Mouse (Mus musculus) midbrain, embryonic 11.5 days (tissue): ENCODE data around the gene Gm45062. TPM values are rescaled to one million over a fixed set of nuclear protein-coding genes. Genes with fewer than 3 reads are reported as not detected.

Experiments used
- ATAC-seq: fragments of 200-750 bp; cut with Nextera tagmentation; 2 replicates; pipeline ENCODE4 v1.8.0; 2017; ENCODE audit warnings: moderate TSS enrichment, moderate library complexity; ENCODE audit not compliant: low FRiP score
- DNase-seq: peaks from one replicate; pipeline ENCODE4 v3.0.0; 2015; ENCODE audit warnings: low spot score; ENCODE audit errors: missing footprints
- H3K27ac ChIP-seq: fragments of 300-500 bp; sonication (generic); 2 replicates; pipeline ENCODE4 v1.5.1; 2014; ENCODE audit warnings: low read depth, low read length
- H3K27me3 ChIP-seq: fragments of 300-500 bp; sonication (generic); 2 replicates; pipeline ENCODE4 v1.6.1; 2014; ENCODE audit warnings: mild to moderate bottlenecking, low read length, moderate library complexity, mixed read lengths; ENCODE audit not compliant: control insufficient read depth, insufficient read depth
- H3K36me3 ChIP-seq: fragments of 300-500 bp; sonication (generic); 2 replicates; pipeline ENCODE4 v1.6.1; 2014; ENCODE audit warnings: mild to moderate bottlenecking, low read length, moderate library complexity, mixed read lengths; ENCODE audit not compliant: control insufficient read depth, insufficient read depth
- H3K4me1 ChIP-seq: fragments of 300-500 bp; sonication (generic); 2 replicates; pipeline ENCODE4 v1.6.1; 2014; ENCODE audit warnings: low read length; ENCODE audit not compliant: control insufficient read depth, insufficient read depth
- H3K4me2 ChIP-seq: fragments of 300-500 bp; sonication (generic); 2 replicates; pipeline ENCODE4 v1.6.1; 2014; ENCODE audit warnings: mild to moderate bottlenecking, moderate library complexity
- H3K4me3 ChIP-seq: fragments of 300-500 bp; sonication (generic); 2 replicates; pipeline ENCODE4 v1.5.1; 2014; ENCODE audit warnings: low read depth, low read length
- H3K9ac ChIP-seq: fragments of 300-500 bp; sonication (generic); 2 replicates; pipeline ENCODE4 v1.6.1; 2014; ENCODE audit warnings: low read length
- H3K9me3 ChIP-seq: fragments of 300-500 bp; sonication (generic); 2 replicates; pipeline ENCODE4 v1.6.1; 2016; ENCODE audit warnings: low read length; ENCODE audit not compliant: control insufficient read depth
- WGBS: fragments of 180-500 bp; shearing (Covaris S2); extraction: QIAGEN DNeasy Blood & Tissue Kit; methylation state at CpG from one replicate; pipeline ENCODE4 v1.1.7; 2014; 5-methylcytosine and 5-hydroxymethylcytosine counted together
- polyA plus RNA-seq: library from polyadenylated mRNA; unstranded; fragments of >200 nt; fragmentation: Nextera tagmentation; extraction: Ambion mirVana; gene quantifications from 2 replicates; pipeline ENCODE4 v1.2.1, GENCODE M21; 2014

Gene Gm45062
- polyA plus RNA-seq, 1 experiment from 2014 or later = 15.6 TPM

DNA sequence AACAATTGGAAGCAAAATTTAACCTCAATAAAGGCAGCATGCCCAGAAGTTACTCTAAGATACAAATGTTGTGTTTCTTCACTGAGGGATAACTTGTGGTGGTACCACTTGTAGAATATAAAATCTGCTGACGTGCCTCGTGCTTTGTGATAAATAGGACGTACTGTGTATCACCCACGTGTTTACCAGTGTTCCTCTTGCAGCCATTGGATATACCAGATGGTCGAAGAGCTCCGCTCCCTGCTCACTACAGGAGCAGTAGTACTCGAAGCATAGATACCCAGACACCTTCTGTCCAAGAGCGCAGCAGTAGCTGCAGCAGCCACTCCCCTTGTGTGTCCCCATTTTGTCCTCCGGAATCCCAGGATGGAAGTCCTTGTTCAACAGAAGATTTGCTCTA, 323.1 kb downstream of the Gm45062 start:
- no peak for ATAC-seq
- 92% methylated on average over 9 of the region's 9 CpGs for WGBS

DNA sequence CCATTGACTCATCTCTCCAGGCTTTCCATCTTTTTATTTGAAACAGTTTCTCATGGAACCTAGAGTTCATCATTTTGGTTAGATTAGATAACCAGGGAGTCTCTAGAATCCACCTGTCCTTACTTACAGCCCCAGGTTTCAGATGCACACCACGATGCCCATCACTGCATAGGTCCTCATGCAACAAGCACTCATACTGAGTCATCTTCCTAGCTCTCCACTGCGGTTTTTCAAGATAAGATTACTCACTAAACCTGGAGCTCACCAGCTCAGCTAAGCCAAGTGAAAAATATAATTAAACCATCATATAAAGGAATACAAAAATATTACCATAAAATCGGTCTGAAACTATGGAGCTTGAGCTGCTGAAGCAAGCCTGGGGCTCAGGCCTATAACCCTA, 324.6 kb downstream of the Gm45062 start:
- 89% methylated on average over 3 of the region's 3 CpGs for WGBS
- Histone ChIP-seq H3K4me1 (no peaks in the 10 kb centered on the region), H3K9me3 (no peaks in the 10 kb centered on the region), H3K36me3 (no peaks in the 10 kb centered on the region), H3K4me2 (no peak overlapping the region), H3K9ac (no peak overlapping the region), H3K27me3 (no peaks in the 10 kb centered on the region), H3K4me3 (no peak overlapping the region), H3K27ac (no peak overlapping the region)
- ATAC-seq (no peak), DNase-seq (no peak)

More for the DNA sequence above, 323.1 kb downstream of the Gm45062 start:
- Histone ChIP-seq H3K27me3 (no peaks in the 10 kb centered on the region), H3K27ac (no peak overlapping the region), H3K9ac (no peak overlapping the region), H3K4me1 (no peaks in the 10 kb centered on the region), H3K9me3 (no peaks in the 10 kb centered on the region), H3K36me3 (no peaks in the 10 kb centered on the region), H3K4me3 (no peak overlapping the region), H3K4me2 (no peak overlapping the region)
- DNase-seq = no peak

DNA sequence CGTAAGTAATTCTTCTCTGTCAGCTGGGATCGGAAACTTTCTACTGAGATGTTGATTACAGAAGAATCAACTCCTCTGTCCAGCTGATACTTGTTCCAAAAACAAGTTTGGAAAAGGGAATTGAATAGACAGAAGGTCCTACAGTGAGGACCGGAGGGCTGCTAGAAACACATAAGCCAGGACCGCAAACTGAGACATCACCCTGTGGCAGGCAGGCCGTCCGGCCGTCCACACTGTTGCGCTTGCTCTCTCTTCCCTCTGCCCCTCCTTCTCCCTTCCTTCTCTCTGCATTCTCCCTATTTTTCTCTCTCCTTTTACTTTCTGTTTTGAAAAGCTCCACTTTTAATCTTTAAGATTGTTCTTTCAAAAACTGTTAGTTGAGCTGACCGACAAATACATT, 332.4 kb downstream of the Gm45062 start:
- Histone ChIP-seq H3K9ac (no peak overlapping the region), H3K9me3 (no peaks in the 10 kb centered on the region), H3K4me2 (no peak overlapping the region), H3K4me3 (no peak overlapping the region), H3K36me3 (no peaks in the 10 kb centered on the region), H3K27ac (no peak overlapping the region), H3K4me1 (no peaks in the 10 kb centered on the region), H3K27me3 (no peaks in the 10 kb centered on the region)
- DNase-seq (no peak), ATAC-seq (no peak)
- 94% methylated on average over 9 of the region's 9 CpGs for WGBS

DNA sequence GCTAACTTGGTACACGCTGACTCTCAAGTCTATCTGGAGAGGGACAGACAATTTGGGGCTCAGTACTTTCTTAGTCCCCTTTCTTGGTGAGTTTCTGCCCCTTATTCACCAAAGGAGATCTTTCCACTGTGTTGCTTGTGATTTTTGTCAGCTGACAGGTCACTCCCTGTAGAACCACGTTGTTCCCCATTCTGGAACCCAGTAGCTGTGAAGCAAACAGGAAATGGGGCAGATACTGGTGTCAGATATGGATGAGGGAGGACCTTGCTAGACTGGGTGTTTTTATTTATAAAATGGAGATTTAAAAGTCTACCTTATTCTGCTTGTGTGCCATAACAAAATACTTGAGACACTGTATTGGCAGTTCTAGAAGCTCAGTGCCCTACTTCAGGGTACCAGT, 358.1 kb downstream of the Gm45062 start:
- Histone ChIP-seq H3K4me3 (no peak overlapping the region), H3K9me3 (no peaks in the 10 kb centered on the region), H3K27me3 (no peaks in the 10 kb centered on the region), H3K9ac (no peak overlapping the region), H3K4me1 (no peaks in the 10 kb centered on the region), H3K27ac (no peak overlapping the region), H3K4me2 (no peak overlapping the region), H3K36me3 (no peaks in the 10 kb centered on the region)
- WGBS = 79% methylated on average over 2 of the region's 2 CpGs
- ATAC-seq (no peak), DNase-seq (no peak)

DNA sequence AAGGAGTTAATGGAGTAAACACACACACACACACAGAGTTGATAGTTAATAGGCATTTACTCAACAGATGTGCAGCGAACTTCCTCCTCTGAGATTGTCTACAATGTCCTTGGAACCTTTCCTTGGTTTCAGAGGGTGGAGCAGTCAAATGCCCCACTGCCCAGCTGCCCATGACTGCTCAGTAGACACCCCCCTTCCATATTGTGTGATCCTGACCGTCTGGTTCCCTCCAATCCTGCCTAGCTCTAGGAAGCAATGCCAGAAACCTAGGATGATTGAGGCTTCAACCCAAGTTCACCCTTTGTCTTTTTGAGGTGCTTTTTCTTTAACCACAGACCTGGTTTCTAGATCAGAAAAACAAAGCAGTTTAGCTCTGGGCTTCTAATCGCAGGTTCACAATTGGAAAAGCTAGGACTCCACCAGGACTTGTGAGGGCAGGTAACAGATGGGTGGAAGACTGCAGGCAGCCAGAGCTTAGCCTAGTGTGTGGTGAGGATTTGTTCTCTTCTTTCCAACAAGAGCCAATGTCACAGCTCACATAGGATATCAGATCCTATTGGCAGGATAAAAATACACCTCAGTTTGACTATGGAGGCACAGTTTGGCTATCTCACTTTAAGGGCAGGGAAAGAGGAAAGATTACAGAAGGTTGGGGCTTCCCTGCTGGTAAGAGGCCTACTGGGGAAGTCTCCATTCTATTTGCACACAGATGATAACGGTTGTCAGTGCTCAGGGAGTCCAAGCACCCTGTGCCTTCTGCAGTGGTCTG, 360.5 kb downstream of the Gm45062 start:
- no peaks in the 10 kb centered on the region for H3K36me3 ChIP-seq
- DNase-seq (no peak), ATAC-seq (no peak)
- H3K4me2 ChIP-seq = no peak overlapping the region
- H3K27me3 ChIP-seq = no peaks in the 10 kb centered on the region
- 80% methylated on average over 4 of the region's 4 CpGs for WGBS
- H3K4me3 ChIP-seq = no peak overlapping the region
- H3K27ac ChIP-seq = no peak overlapping the region
- H3K9me3 ChIP-seq = no peaks in the 10 kb centered on the region
- no peak overlapping the region for H3K9ac ChIP-seq
- H3K4me1 ChIP-seq = no peaks in the 10 kb centered on the region

DNA sequence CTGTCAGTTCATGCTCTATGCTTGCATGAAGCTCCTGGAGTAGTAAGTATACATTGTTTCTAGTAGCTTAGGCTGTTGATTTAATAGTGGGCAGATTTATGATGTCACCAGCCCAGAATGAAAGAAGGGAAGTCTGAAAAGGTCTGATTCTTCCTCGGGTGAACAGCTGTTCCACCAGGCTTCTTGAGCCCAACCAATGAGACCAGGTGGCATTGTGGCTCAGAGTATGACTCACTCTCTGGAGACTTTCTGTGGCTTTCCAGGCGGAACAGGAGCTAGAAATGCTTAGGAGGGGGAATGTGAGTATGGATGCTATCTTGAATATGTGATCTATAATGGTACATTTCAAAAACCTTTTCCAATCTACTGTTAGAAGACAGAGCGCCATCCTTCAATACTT, 363.8 kb downstream of the Gm45062 start:
- H3K4me1 ChIP-seq = no peaks in the 10 kb centered on the region
- H3K4me2 ChIP-seq = no peak overlapping the region
- no peaks in the 10 kb centered on the region for H3K27me3 ChIP-seq
- DNase-seq = no peak
- WGBS = 84% methylated on average over 3 of the region's 3 CpGs
- no peak for ATAC-seq
- H3K9ac ChIP-seq = no peak overlapping the region
- H3K9me3 ChIP-seq = no peaks in the 10 kb centered on the region
- H3K27ac ChIP-seq = no peak overlapping the region
- no peak overlapping the region for H3K4me3 ChIP-seq
- H3K36me3 ChIP-seq = no peaks in the 10 kb centered on the region

DNA sequence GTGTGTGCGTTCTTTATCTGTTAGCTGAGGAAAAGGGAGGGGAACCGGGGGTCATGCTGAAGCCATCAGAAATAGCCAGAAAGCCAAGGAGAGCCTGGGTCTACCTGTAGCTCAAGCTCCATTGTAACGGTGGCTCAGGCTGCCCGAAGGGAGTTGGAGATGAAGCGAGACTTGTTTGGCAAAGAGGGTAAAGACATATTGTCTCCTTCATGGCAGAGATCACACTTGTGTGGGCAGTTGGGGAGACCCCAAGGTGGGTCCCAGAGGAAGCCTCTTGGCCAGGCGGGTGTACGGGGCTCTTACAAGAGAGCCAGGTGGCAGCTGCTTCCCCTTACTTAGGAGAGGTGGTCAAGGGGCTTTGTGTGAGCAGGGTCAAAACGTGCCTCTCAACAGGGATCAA, 369.0 kb downstream of the Gm45062 start:
- no peaks in the 10 kb centered on the region for H3K36me3 ChIP-seq
- WGBS = 92% methylated on average over 8 of the region's 8 CpGs
- ATAC-seq = no peak

DNA sequence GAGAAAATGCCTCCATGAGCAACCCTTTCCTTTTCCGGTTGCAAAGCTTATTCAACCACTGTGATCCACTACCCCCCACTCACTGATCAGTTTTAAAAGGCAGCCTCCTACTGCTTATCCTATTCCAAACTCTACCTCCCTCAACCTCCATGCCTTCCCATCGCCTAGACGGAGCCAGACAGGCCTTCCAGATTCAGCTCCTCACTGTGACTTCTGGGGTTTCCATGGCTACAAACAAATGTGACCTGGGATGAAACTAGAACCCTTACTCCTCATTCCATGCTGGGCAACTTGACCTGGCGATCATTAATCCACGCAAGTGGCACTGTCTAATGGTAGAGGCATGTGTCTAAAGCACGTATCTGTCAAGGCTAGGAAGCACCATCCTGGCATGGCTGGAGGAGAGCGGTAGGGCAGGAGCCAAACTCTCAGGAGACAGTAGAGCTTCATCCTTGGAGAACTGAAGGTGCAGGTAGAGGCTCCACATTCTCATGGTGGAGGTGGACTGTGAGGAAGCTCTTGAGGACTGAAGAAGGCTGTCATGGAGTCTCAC, 369.5 kb downstream of the Gm45062 start:
- Histone ChIP-seq H3K4me1 (no peaks in the 10 kb centered on the region), H3K9ac (no peak overlapping the region), H3K4me2 (no peak overlapping the region), H3K27me3 (no peaks in the 10 kb centered on the region), H3K4me3 (no peak overlapping the region), H3K36me3 (no peaks in the 10 kb centered on the region), H3K9me3 (no peaks in the 10 kb centered on the region), H3K27ac (no peak overlapping the region)
- DNase-seq = no peak
- 89% methylated on average over 7 of the region's 7 CpGs for WGBS
- ATAC-seq = no peak

More for the DNA sequence above, 369.0 kb downstream of the Gm45062 start:
- H3K27me3 ChIP-seq = no peaks in the 10 kb centered on the region
- H3K9me3 ChIP-seq = no peaks in the 10 kb centered on the region
- no peak overlapping the region for H3K27ac ChIP-seq
- H3K4me3 ChIP-seq = no peak overlapping the region
- DNase-seq = no peak
- H3K4me2 ChIP-seq = no peak overlapping the region
- no peaks in the 10 kb centered on the region for H3K4me1 ChIP-seq
- no peak overlapping the region for H3K9ac ChIP-seq

DNA sequence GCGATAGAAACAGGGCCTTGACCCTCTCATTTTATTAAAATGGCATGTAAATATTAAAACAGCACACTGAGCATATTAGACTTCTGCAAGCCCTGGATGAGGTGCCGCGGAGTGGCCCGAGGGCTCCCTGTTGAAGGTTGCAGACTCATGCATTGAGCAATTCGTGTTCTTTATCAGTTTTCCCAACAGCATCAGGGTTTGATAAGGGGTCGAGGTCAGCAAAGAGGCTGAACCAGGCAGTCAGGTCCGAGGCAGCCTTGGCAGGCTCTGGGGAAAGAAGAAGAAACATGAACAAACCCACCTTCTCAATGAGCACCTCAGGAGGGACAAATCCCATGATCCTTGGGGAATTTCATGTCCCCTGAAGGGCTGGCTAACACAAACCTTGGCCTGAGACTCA, 371.3 kb downstream of the Gm45062 start:
- Histone ChIP-seq H3K27me3 (no peaks in the 10 kb centered on the region), H3K4me3 (no peak overlapping the region), H3K36me3 (no peaks in the 10 kb centered on the region), H3K9ac (no peak overlapping the region), H3K4me1 (no peaks in the 10 kb centered on the region), H3K9me3 (no peaks in the 10 kb centered on the region), H3K4me2 (no peak overlapping the region), H3K27ac (no peak overlapping the region)
- DNase-seq = no peak
- 87% methylated on average over 7 of the region's 7 CpGs for WGBS
- ATAC-seq = no peak
